Mouse (Mus musculus) liver, embryonic 14.5 days (tissue): Measurements from ENCODE around the gene Rpl35a.

ENCODE experiments used
- CTCF ChIP-seq: IDR thresholded peaks from 2 replicates; pipeline ENCODE4 v1.5.1; 2016; ENCODE audit warnings: antibody characterized with exemption, low read depth, control low read depth
- EP300 ChIP-seq: IDR thresholded peaks from 2 replicates; pipeline ENCODE4 v1.6.1; 2016; ENCODE audit warnings: antibody characterized with exemption, low read depth

DNA sequence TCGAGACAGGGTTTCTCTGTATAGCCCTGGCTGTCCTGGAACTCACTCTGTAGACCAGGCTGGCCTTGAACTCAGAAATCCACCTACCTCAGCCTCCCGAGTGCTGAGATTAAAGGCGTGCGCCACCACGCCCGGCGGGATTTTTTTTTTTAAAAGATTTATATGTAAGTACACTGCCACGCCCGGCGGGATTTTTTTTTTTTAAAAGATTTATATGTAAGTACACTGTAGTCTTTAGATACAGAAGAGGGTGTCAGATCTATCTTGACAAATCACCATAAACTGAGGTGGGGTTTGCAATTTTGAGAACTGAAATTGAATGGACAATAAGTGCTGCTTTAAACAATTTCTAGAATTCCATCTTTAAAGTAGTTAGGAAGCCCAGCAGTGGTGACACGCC lies 5.1 kb downstream of the Rpl35a start:
- TF ChIP-seq CTCF (no peak), EP300 (no peak)
